Comparison of ENCODE assay signal across 23 mouse cellular contexts in genomic region chr8:13396725-13397124, GRCm38 (mm10). TPM values are rescaled to one million over a fixed set of nuclear protein-coding genes. Genes with fewer than 3 reads are reported as not detected.
"Had no signal": no experiment of that assay in that cellular context is flagged by ENCODE, and none has a peak within 500 bp of the region (broad histone marks: within the 10 kb centered on the region; RNA-seq: fewer than 3 reads in every experiment).

Gene Atp4b, minus strand, starts transcription at chr8:13396825.

- ATAC-seq: liver, postnatal 0 days; lung, postnatal 0 days; midbrain, embryonic 13.5 days; midbrain, embryonic 15.5 days had no signal

- H3K9me3 ChIP-seq: liver, embryonic 13.5 days; liver, embryonic 15.5 days; lung, embryonic 15.5 days; midbrain, embryonic 13.5 days; midbrain, embryonic 15.5 days; neural tube, embryonic 12.5 days had no signal

- H3K9ac ChIP-seq: liver, embryonic 13.5 days; liver, embryonic 15.5 days; liver, postnatal 0 days; lung, embryonic 15.5 days; midbrain, embryonic 13.5 days; midbrain, embryonic 15.5 days; neural tube, embryonic 12.5 days had no signal

- H3K4me1 ChIP-seq: liver, embryonic 13.5 days; liver, embryonic 15.5 days; lung, embryonic 15.5 days; midbrain, embryonic 13.5 days; midbrain, embryonic 15.5 days; neural tube, embryonic 12.5 days had no signal

- H3K36me3 ChIP-seq: liver, embryonic 13.5 days; liver, embryonic 15.5 days; lung, embryonic 15.5 days; midbrain, embryonic 13.5 days; midbrain, embryonic 15.5 days; neural tube, embryonic 12.5 days had no signal

- H3K4me3 ChIP-seq: liver, embryonic 13.5 days; liver, embryonic 15.5 days; lung, embryonic 15.5 days; midbrain, embryonic 13.5 days; midbrain, embryonic 15.5 days; neural tube, embryonic 12.5 days had no signal

- DNase-seq: liver, embryonic 13.5 days; liver, postnatal 0 days; lung, adult 2 months; lung, postnatal 14 days; lung, postnatal 36 days; right cerebral cortex, postnatal 14 days; thymus, adult 2 months; thymus, postnatal 25 days; thymus, postnatal 4 days had no signal

- H3K27ac ChIP-seq: liver, embryonic 13.5 days; liver, embryonic 15.5 days; lung, embryonic 15.5 days; macrophage; midbrain, embryonic 13.5 days; midbrain, embryonic 15.5 days; neural tube, embryonic 12.5 days had no signal

- H3K27me3 ChIP-seq: liver, embryonic 13.5 days; liver, embryonic 15.5 days; lung, embryonic 15.5 days; midbrain, embryonic 13.5 days; midbrain, embryonic 15.5 days; neural tube, embryonic 12.5 days had no signal

- H3K4me2 ChIP-seq: liver, embryonic 13.5 days; liver, embryonic 15.5 days; lung, embryonic 15.5 days; midbrain, embryonic 11.5 days; midbrain, embryonic 13.5 days; midbrain, embryonic 15.5 days; neural tube, embryonic 12.5 days had no signal

RNA-seq across cellular contexts. Expression of gene Atp4b, which starts in this region (rescaled TPM):
- total RNA-seq: megakaryocyte, adult 5-6 weeks; midbrain, postnatal 0 days; monocyte, adult 5-6 weeks; neutrophil, adult 5-6 weeks had no signal
- polyA plus RNA-seq: liver, embryonic 13.5 days; liver, embryonic 15.5 days; liver, postnatal 0 days; lung, embryonic 15.5 days; lung, postnatal 0 days; macrophage; midbrain, embryonic 13.5 days; midbrain, embryonic 15.5 days; midbrain, postnatal 0 days; neural tube, embryonic 12.5 days; neural tube, embryonic 14.5 days; urinary bladder, adult 2 months had no signal
